Mouse (Mus musculus): Measurements from ENCODE around the gene Foxf1.

Foxf1 gene

GRCm38 (mm10) chr8:121082218-121083092 is 1.7 kb upstream of the Foxf1 start:
- DNase-seq (ENCODE audit: low spot score in 2 of 2), result no peak

- peak; percentile 24 to 39 for DNase-seq (ENCODE audit: low spot score in 2 of 2)
These were observed 872 bp upstream of the Foxf1 start for GRCm38 (mm10) chr8:121083093-121083935.

GRCm38 (mm10) chr8:121083936-121084209 is 313 bp upstream of the Foxf1 start:
- DNase-seq (ENCODE audit: low spot score in 2 of 2), result no peak

GRCm38 (mm10) chr8:121085011-121085410 is 825 bp downstream of the Foxf1 start:
- DNase-seq (ENCODE audit: low spot score in 2 of 2), result no peak

- no peak for DNase-seq (ENCODE audit: low spot score in 2 of 2)
These were observed 1.4 kb downstream of the Foxf1 start for GRCm38 (mm10) chr8:121085561-121085960.

- DNase-seq (ENCODE audit: low spot score in 2 of 2), result no peak
These were observed 2.1 kb downstream of the Foxf1 start for GRCm38 (mm10) chr8:121086004-121086900.

- no peak for DNase-seq (ENCODE audit: low spot score in 2 of 2)
These were observed 4.1 kb downstream of the Foxf1 start for GRCm38 (mm10) chr8:121088281-121088680.

- no peak for DNase-seq (ENCODE audit: low spot score in 2 of 2)
These were observed 4.9 kb downstream of the Foxf1 start for GRCm38 (mm10) chr8:121088871-121089630.

GRCm38 (mm10) chr8:121089631-121090380 is 5.6 kb downstream of the Foxf1 start:
- DNase-seq (ENCODE audit: low spot score in 2 of 2), result no peak

GRCm38 (mm10) chr8:121090716-121091115 is 6.5 kb downstream of the Foxf1 start:
- no peak for DNase-seq (ENCODE audit: low spot score in 2 of 2)

- no peak for DNase-seq (ENCODE audit: low spot score in 2 of 2)
These were observed 8.0 kb downstream of the Foxf1 start for GRCm38 (mm10) chr8:121092141-121092540.

GRCm38 (mm10) chr8:121092627-121093026 is 8.4 kb downstream of the Foxf1 start:
- peak; percentile 62 to 87 for DNase-seq (ENCODE audit: low spot score in 2 of 2)

- no peak for DNase-seq (ENCODE audit: low spot score in 2 of 2)
These were observed 9.3 kb downstream of the Foxf1 start for GRCm38 (mm10) chr8:121093496-121093895.

GRCm38 (mm10) chr8:121104049-121104818 is 20.0 kb downstream of the Foxf1 start:
- DNase-seq (ENCODE audit: low spot score in 2 of 2), result peak; percentile 70 to 85

GRCm38 (mm10) chr8:121107668-121108656 is 23.8 kb downstream of the Foxf1 start, which contains the start of gene Mthfsd:
Gene Mthfsd (minus strand): TSS chr8:121108392.
- DNase-seq (ENCODE audit: low spot score in 2 of 2), result peak; percentile 89 to 98

- DNase-seq (ENCODE audit: low spot score in 2 of 2), result no peak
These were observed 24.5 kb downstream of the Foxf1 start for GRCm38 (mm10) chr8:121108657-121109056.

- DNase-seq (ENCODE audit: low spot score in 2 of 2), result no peak
These were observed 27.1 kb downstream of the Foxf1 start for GRCm38 (mm10) chr8:121111145-121111907.

All from spleen, postnatal 10 days (tissue).